Mouse (Mus musculus): ENCODE results near the gene Psd4.

Gene Psd4

DNA sequence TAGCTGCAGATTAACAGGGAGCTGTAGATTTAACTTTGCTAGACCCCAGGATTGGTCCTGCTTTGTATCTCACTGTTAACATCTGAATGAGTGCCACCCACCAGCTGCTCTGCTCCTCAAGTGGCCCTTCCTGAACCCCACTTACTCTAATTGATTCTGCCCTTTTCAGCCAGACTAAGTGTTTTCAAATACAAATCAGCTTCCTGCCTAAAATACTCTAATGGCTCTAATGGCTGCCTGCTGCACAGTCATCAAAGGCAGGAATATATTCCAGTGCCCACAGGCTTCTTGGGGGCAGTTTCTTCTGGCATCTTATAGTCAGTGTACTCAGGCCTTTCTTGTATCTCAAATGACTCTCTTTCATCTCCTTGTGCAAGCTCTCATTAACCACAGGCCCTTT, 74.5 kb downstream of the Psd4 start:
- no peak for DNase-seq

DNA sequence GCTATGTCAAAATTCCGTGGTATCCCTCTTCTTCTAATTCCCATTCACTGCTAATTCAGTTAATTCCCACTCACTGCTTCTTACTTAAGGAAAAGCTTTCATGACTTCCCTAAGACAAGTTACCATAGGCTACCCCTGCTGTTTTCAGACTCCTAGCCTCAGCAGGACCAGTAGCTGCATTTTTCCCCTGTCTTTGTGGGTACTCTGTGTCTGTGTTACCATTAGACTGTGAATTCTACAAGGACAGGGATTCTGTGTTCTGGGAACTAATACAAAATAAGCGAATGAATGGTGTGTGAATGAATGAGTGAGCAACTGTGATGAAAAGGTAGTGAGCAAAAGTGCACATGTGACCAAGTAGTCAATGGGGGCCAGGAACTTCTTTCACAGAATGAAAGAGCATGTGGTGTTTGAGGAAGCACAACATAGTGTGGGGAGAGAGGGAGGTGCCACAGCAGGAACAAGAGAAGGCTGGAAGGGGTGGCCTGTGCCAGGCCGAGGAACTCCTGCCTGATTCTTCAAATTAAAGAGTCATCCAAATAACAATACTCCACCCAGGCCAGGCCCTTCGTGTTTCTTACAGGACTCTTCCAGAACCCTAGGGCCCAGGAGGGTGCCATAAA, 75.0 kb downstream of the Psd4 start:
- no peak for DNase-seq

DNA sequence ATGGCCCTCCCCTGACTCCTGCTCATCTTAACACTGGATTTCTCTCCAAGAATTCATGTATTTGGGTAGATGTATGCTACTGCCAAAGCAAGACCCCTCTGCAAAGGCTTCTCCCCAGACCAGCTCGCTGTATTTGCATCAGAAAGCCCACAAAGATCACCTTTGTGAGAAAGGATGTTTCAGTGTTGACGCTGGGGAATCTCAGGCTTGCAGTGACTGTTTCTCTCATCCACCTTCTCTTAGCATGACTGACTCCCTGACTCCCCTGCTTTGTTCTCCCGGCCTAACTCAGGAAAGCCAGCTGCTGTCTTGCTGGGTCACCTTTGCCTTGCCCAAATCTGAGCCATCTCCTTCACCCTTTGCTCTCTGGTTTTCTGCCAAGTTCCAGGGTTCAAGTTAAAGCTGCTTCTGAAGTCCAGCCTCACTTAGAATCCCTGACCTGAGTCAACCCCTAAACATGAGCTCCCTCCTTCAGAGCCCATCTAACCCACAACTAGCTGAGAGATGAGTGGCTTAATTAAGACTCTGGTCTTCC, 75.9 kb downstream of the Psd4 start:
- DNase-seq: peak; percentile 80

DNA sequence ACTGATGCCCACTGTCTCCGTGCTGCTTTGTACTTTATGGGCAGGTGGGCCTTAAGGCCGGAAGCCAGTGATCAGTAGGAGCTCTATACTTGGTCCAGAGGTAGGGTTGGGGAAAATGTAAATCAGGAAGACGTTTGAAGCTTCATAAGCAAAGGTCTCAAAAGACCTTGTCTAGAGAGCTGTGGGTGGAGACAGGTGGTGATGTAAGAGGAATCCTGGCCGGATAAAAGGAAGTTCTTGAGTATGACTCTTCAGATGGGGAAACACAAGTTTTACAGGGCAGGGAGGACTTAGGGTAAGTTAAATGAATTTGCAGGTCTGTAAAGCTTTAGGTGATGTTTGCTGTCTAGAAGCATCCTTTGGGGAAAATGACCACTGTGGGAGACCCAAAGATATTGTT, 81.7 kb downstream of the Psd4 start:
- no peak for DNase-seq

DNA sequence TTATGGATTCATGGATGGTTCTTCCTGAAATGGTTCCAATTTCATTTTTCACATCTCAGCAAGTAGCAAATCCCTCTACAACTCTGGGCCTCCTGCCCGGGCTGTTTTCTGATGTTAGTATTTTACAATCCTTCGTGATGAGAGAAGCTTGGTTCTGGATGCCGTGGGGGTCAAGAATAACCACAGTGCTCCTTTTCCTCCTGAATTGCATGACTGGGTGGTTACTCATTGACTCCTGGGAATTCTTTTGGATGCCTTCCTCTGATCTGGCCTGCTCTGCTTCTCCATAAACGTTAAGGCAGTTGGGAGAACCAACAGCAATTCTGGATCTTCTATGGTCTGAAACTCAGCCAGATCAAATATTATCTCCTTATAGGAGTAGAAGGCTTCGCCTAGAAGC, 85.8 kb downstream of the Psd4 start:
- peak; percentile 90 for DNase-seq

DNA sequence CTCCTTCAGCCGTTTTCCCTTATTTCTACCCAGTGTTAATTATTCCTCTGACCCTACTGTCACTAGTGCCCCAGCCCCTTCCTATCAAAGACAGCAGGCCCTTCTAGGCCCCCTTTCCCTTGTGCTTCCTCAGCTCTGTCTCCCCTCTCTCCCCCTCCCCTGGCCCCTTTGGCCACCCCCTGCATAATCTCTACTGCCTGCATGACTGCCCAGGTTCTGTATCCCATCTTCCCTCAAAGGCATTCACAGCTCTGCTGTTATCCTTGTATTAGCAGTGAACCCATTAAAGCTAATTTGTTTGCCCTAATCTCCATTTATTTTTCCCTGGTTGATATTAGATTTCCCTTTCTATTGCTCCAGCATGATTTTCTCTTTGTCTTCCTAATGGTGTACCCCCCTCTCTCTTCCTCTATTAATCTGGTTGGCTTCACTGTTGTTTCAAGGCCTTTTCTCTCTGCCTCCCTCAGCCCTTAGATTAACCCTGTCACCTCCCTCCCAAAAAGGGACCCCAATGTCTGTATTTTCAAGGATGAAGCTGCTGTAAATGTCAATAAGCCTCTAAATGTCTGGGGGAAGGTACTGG, 87.1 kb downstream of the Psd4 start:
- DNase-seq: no peak

DNA sequence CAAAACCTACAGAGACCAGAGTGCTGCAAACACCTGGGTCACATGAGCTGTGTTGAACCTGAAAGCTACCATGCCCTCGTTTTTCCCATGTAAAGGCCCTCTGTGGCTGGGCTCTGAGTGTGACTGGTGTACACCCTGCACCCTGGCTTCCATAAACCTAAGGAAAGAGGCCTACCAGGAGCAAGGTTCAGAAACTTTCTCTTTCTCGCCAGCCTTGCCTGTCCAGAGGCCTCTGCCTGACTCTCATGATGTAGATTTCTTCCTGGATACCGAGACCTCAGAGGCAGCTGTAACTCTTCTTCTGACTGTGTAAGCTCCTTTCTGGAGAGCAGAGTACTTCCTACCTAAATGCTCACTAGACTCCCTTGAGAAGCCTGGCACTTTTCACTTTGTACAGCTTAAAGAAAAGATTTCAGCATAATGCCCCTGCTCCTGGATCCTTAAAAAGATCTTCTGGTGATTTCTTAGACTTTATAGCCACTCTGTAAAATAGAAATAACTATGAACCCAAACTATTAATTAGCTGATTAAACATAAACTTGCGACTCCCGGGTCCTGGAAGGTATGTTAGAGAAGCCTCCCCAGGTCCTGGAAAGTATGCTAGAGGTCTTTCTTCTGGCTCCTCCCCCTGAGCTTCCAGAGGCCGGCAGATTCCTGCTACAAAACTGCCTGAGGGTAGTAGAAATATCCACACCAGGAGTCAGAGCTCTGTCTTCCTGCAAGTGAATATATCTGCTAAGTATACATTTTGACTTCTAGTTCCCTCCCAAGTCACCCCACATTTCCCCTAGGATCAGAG, 87.9 kb downstream of the Psd4 start:
- peak; percentile 87 for DNase-seq

DNA sequence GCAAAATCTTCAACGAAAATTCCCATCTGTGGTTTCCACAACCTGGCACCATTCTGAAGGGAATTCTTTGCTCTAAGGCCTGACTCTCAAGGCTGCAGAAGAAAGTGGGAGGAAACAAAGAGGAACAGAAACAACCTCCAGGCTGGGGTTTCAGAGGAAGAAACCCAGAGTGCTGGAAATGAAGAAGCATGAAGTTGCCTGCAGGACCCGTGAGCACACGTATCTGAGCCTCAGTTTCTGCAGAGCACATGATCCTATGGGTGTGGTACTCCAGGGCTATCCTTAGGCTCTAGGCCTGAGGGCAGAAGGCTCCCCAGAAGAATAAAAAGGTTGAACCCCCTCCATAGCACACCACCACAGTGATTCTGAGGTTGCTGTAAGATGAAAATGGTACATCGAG, 89.5 kb downstream of the Psd4 start:
- DNase-seq: no peak

DNA sequence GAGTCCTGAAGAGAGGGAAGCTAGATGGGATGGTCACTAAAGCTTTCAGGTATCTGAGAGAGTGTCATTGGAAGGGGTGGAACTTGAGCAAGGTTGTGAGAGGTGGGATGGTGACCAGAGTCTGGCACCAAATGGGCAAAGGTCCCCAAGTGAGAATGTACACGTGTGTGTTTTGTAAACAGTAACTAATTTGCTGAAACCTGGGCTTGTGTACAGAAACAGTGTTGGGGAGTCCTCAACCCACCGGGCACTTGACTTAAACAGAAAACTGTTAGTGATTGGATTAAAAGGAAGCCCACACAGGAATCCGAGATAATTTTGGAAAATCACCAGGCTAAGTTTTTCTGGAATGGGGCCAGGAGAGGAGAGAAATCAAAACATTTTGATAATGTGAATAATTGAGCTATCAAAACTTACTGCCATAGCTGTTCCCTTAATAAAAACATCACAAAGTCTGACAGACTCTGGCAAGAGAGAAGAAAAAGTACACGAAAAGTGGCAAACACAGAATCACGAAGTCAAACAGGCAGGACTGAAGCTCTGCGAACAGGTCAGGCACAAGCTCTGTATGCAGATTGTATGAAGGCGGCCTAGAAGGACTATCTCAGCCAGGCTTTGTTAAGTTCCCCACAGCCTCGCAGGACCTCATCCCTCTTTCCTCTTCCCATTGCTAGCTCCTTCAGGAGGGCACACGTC, 92.9 kb downstream of the Psd4 start:
- DNase-seq: peak; percentile 79

DNA sequence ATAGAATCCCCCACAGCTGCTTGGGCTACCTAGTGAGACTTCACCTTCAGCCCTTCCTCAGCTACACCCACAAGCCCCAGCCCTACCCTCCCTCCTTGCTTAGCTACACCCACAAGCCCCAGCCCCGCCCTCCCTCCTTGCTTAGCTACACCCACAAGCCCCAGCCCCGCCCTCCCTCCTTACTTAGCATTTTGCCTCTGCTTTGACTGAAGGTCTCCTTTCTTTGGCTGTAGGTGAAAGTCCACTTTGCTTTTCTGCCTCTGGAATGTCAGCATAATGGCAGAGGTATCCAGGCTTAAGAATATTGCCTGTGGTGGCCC, 93.4 kb downstream of the Psd4 start:
- peak; percentile 86 for DNase-seq

Measured in kidney, adult 9 months (tissue).